Mouse (Mus musculus) heart, postnatal 0 days (tissue): Measurements from ENCODE around the gene Pold2.

ENCODE experiments used
- CTCF ChIP-seq: IDR thresholded peaks from 2 replicates; pipeline ENCODE4 v1.5.1; 2016; ENCODE audit warnings: antibody characterized with exemption, control low read depth, low read depth
- EP300 ChIP-seq: IDR thresholded peaks from 2 replicates; pipeline ENCODE4 v1.6.1; 2016; ENCODE audit warnings: antibody characterized with exemption, low read depth

DNA sequence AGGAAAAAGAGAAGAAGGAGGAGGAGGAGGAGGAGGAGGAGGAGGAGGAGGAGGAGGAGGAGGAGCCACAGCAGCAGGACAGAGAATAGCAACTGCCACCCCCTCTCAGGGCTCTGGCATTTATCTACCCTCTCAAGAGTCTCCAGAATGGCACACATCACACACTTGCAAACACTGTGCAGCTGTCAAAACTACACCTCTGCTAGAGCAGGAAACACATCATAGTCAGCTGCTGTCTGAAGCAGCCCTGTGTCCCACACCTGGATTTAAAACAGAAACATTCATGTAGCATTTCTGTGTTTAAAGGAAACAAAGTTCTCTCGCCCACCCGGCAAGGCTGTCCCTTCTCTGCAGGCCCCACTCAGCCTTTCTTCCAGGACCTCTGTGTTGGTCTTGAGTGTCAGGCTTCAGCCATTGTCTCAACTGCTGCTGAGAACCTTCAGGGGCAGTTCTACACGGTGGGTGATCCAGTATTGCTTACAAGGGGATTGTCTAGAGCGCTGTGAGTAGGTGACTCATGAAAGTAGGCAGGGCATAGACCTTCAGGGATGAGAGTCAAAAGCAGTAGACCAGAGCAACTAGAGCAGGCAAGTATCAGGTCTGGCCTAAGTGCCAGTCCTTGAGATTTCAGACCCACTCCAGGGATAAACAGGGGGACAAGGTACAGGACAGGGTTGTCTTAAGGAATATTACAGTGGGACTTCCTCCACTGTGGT is 26.9 kb downstream of the Pold2 start:
- TF ChIP-seq CTCF (no peak), EP300 (no peak)
